Mouse (Mus musculus): ENCODE measurements around the gene Lsm12. TPM values are rescaled to one million over a fixed set of nuclear protein-coding genes. Genes with fewer than 3 reads are reported as not detected.

Lsm12 gene
- polyA plus RNA-seq, 1 experiment from 2014 or later, result 77.5 TPM

DNA sequence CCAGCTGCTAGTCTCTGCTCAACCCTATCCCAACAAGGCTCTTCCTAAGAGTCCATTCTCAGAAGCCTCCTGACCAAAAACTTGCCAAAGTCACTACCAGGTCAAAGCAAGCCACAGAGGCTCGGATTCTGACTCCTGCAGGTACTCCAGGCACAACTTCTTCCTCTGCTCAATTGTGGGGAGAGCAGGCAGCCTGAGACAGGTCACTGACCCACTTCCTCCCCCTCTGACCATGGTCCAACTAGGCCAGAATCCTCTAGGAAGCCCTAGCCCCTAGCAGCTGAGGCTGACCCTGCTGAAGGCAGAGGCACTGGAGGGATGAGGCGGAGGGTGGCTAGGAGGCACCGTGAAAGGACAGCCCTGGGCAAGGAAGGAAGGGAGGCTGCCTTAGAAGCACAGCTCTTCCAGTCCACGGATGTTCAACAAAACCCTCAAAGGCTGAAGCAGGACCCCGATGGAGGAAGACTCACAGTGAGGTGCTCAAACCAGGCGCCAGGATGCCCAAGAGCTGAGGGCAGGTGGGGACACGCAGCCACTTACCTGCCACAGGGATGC is 32.9 kb upstream of the Lsm12 start:
- no peak for ATAC-seq (ENCODE audit: low read depth)
- Histone ChIP-seq H3K9me3 (ENCODE audit: control insufficient read depth, low read length) (no peaks in the 10 kb centered on the region), H3K4me2 (ENCODE audit: low read depth, low read length) (peak overlapping the region; percentile 47), H3K4me1 (ENCODE audit: control insufficient read depth, insufficient read depth, low read length) (peaks cover 47% of the 10 kb centered on the region), H3K27me3 (ENCODE audit: control insufficient read depth, insufficient read depth, low read length) (no peaks in the 10 kb centered on the region), H3K9ac (replicated peaks; ENCODE audit: low read depth, low read length) (peak overlapping the region; percentile 46), H3K36me3 (ENCODE audit: control insufficient read depth, insufficient read depth, low read length) (0 out of 2 replicates have a peak, but pooled peaks cover 3% of the 10 kb centered on the region), H3K27ac (ENCODE audit: low read depth, low read length) (peak overlapping the region; percentile 64), H3K4me3 (ENCODE audit: low read depth, low read length) (no peak overlapping the region)
- 77% methylated on average over 7 of the region's 7 CpGs for WGBS

DNA sequence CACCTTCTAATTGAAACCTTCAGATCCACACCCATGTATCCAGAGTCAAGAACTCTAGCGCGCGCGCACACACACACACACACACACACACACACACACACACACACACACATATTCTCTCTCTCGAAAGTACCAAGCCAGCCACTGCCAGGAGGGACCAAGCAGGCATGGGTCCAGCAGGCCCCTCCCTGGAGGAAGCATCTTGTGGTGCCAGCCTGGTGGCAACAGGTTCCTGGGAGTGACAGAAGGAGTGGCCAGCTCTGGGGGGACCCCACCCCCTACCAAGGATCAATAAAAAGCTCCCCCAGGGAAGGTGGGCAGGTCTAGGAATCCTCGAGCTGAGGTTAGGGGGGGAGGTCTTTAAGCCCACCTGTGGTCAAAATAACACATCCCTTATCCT is 32.3 kb upstream of the Lsm12 start:
- Histone ChIP-seq H3K27ac (ENCODE audit: low read depth, low read length) (no peak overlapping the region), H3K36me3 (ENCODE audit: control insufficient read depth, insufficient read depth, low read length) (0 out of 2 replicates have a peak, but pooled peaks cover 3% of the 10 kb centered on the region), H3K4me1 (ENCODE audit: control insufficient read depth, insufficient read depth, low read length) (peaks cover 47% of the 10 kb centered on the region), H3K27me3 (ENCODE audit: control insufficient read depth, insufficient read depth, low read length) (no peaks in the 10 kb centered on the region), H3K9ac (replicated peaks; ENCODE audit: low read depth, low read length) (no peak overlapping the region; the same call in 1 of the 2 replicates), H3K4me2 (ENCODE audit: low read depth, low read length) (no peak overlapping the region), H3K9me3 (ENCODE audit: control insufficient read depth, low read length) (no peaks in the 10 kb centered on the region), H3K4me3 (ENCODE audit: low read depth, low read length) (no peak overlapping the region)
- 76% methylated on average over 6 of the region's 6 CpGs for WGBS
- no peak for ATAC-seq (ENCODE audit: low read depth)

DNA sequence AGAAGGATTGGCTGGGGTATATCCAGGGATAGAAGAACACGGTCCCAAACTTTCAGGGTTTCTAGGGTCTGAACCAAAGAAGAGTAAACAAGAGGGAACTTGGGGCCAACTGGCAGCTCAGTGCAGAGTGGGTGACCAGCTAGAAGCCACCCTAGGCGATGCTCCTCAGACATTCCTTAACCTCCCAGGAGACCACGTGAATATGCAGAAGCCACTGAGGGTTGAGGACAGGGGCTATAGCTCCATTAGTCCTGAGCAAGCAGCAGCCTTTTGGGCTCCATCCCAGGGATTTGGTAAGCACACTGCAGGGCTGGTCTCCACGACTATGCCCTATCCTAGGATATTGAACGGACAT is 31.8 kb upstream of the Lsm12 start:
- WGBS, result 58% methylated on average over 5 of the region's 5 CpGs
- H3K9ac ChIP-seq (replicated peaks; ENCODE audit: low read depth, low read length), result no peak overlapping the region
- 0 out of 2 replicates have a peak, but pooled peaks cover 3% of the 10 kb centered on the region for H3K36me3 ChIP-seq (ENCODE audit: control insufficient read depth, insufficient read depth, low read length)
- H3K9me3 ChIP-seq (ENCODE audit: control insufficient read depth, low read length), result no peaks in the 10 kb centered on the region
- 0 out of 2 replicates have a peak overlapping the region, but pooled peaks have one; percentile 22 for H3K27ac ChIP-seq (ENCODE audit: low read depth, low read length)
- H3K27me3 ChIP-seq (ENCODE audit: control insufficient read depth, insufficient read depth, low read length), result no peaks in the 10 kb centered on the region
- peaks cover 47% of the 10 kb centered on the region for H3K4me1 ChIP-seq (ENCODE audit: control insufficient read depth, insufficient read depth, low read length)
- H3K4me3 ChIP-seq (ENCODE audit: low read depth, low read length), result no peak overlapping the region
- H3K4me2 ChIP-seq (ENCODE audit: low read depth, low read length), result no peak overlapping the region; the same call in 1 of the 2 replicates
- ATAC-seq (ENCODE audit: low read depth), result no peak

DNA sequence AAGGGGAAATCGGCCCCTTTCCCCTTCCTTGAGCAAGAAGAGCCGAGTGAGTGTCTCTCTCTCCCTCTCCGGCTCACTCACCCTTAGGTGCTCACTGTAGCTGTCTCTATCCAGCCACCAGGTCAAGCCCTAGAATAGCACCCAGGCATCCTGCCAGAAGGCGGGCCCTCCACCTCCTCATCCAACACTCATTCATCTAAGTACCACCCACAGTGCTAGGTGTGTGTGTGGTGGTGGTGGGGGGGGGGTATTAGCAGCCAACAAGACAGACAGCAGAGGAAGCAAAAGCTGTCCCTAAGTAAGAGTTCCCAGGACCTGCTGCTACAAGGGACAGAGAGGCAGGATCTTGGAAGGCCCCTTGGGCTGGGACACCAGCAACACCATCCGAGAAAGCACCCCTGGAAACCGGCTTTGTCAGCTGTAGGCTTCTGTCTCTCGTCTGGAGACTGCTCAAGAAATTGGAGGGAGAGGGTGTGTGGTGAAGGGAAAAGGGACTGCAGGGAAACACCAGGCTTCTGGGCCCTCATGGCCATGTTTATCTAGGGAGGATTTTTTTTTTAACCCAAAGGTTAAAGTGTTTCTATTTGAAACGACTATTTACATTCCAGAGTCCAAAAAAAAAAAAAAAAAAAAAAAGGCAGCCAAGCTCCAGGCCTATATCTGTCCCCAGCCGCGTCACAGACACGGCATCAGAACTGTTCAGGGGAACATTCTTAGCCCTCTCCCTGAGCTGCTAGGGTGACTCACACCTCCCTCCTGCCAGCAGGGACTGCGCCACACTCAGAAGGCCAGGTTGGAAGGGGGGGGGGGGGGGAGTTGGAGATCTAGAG is 31.2 kb upstream of the Lsm12 start:
- ATAC-seq (ENCODE audit: low read depth), result no peak
- H3K36me3 ChIP-seq (ENCODE audit: control insufficient read depth, insufficient read depth, low read length), result 0 out of 2 replicates have a peak, but pooled peaks cover 3% of the 10 kb centered on the region
- H3K9me3 ChIP-seq (ENCODE audit: control insufficient read depth, low read length), result no peaks in the 10 kb centered on the region
- 47% methylated on average over 12 of the region's 12 CpGs for WGBS
- no peaks in the 10 kb centered on the region for H3K27me3 ChIP-seq (ENCODE audit: control insufficient read depth, insufficient read depth, low read length)
- no peak overlapping the region; the same call in 1 of the 2 replicates for H3K4me2 ChIP-seq (ENCODE audit: low read depth, low read length)
- no peak overlapping the region for H3K9ac ChIP-seq (replicated peaks; ENCODE audit: low read depth, low read length)
- H3K4me3 ChIP-seq (ENCODE audit: low read depth, low read length), result no peak overlapping the region
- H3K27ac ChIP-seq (ENCODE audit: low read depth, low read length), result no peak overlapping the region
- peaks cover 49% of the 10 kb centered on the region for H3K4me1 ChIP-seq (ENCODE audit: control insufficient read depth, insufficient read depth, low read length)

DNA sequence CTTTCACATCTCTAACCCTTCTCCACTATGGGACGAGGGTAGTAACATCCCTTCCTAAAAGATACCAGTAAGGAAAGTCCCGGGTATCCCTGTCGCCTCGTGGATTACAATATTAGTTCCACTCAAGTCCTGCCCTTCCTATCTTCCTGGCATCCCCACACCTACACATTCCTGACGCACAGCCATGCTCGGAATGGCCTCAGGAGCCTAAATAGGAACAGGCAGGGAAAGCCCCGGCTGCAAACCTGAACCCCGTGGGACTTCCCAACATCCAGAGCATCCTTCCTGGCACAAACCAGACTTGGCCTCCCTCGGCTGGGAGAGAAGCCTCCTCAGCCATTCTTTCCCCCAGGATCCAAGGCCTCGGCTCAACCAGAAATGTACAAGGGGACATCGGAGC is 30.4 kb upstream of the Lsm12 start:
- Histone ChIP-seq H3K4me1 (ENCODE audit: control insufficient read depth, insufficient read depth, low read length) (peaks cover 49% of the 10 kb centered on the region), H3K4me2 (ENCODE audit: low read depth, low read length) (no peak overlapping the region), H3K27me3 (ENCODE audit: control insufficient read depth, insufficient read depth, low read length) (no peaks in the 10 kb centered on the region), H3K9ac (replicated peaks; ENCODE audit: low read depth, low read length) (no peak overlapping the region), H3K36me3 (ENCODE audit: control insufficient read depth, insufficient read depth, low read length) (0 out of 2 replicates have a peak, but pooled peaks cover 3% of the 10 kb centered on the region), H3K27ac (ENCODE audit: low read depth, low read length) (no peak overlapping the region), H3K9me3 (ENCODE audit: control insufficient read depth, low read length) (no peaks in the 10 kb centered on the region), H3K4me3 (ENCODE audit: low read depth, low read length) (no peak overlapping the region)
- WGBS, result 74% methylated on average over 11 of the region's 11 CpGs
- ATAC-seq (ENCODE audit: low read depth), result no peak

DNA sequence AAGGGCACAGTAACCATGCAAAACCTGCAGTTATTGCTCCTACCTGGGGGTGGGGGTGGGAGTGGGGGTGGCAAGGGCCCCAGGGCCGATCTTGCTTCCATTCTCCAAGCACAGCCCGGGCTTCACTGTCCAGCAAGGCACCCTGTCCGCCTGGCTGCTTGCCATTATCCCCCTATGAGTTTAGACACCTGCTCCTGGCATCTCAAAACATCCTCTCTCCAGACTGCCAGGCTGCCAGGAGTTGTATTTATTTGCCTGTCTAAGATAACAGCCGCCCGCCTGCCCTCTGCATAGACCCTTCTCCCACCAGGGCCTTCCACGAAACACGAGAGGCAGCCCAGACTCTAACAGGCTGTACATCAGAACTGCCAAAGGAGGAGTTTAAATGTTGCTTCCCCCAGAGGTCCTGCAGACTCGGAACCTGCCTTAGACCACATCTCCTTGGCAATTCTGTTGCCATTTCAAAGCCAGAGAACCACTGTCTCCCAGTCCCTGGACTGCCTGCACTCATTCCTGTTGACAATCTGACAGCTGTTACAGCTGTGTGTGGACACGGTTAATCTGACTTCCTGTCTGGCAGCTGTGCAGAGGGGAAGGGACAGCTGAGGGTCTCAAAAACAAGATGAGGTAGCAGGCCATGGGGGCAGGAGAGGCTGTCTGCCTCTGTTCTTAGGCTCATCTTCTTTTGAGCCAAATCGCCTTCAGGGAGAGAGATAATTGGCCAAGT is 29.5 kb upstream of the Lsm12 start:
- WGBS, result 49% methylated on average over 10 of the region's 10 CpGs
- H3K9me3 ChIP-seq (ENCODE audit: control insufficient read depth, low read length), result no peaks in the 10 kb centered on the region
- H3K4me2 ChIP-seq (ENCODE audit: low read depth, low read length), result no peak overlapping the region
- H3K27ac ChIP-seq (ENCODE audit: low read depth, low read length), result no peak overlapping the region; the same call in 1 of the 2 replicates
- no peak overlapping the region for H3K4me3 ChIP-seq (ENCODE audit: low read depth, low read length)
- peaks cover 44% of the 10 kb centered on the region for H3K4me1 ChIP-seq (ENCODE audit: control insufficient read depth, insufficient read depth, low read length)
- H3K9ac ChIP-seq (replicated peaks; ENCODE audit: low read depth, low read length), result no peak overlapping the region
- no peak for ATAC-seq (ENCODE audit: low read depth)
- no peaks in the 10 kb centered on the region for H3K36me3 ChIP-seq (ENCODE audit: control insufficient read depth, insufficient read depth, low read length)
- no peaks in the 10 kb centered on the region for H3K27me3 ChIP-seq (ENCODE audit: control insufficient read depth, insufficient read depth, low read length)

DNA sequence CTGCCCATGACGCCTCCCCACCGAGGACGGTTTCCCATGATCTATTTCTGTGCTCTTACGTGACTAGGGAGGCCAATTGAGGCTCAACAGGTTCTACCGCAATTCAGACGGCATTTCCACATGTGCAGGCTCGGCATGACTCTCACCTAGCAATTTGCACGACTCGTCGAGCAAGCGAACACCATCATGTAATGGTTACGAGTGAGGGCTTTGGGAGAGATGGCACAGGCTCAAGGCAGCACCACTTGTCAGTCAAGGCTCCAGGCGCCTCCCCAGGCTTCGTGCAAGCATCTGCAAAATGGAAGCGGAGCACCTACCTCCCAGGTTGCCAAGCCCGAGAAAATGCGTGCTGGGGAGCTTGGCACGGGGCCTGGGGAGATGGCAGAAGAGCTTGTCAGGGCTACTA is 26.8 kb upstream of the Lsm12 start:
- WGBS, result 54% methylated on average over 18 of the region's 18 CpGs
- Histone ChIP-seq H3K4me1 (ENCODE audit: control insufficient read depth, insufficient read depth, low read length) (peaks cover 35% of the 10 kb centered on the region), H3K9ac (replicated peaks; ENCODE audit: low read depth, low read length) (no peak overlapping the region), H3K27ac (ENCODE audit: low read depth, low read length) (no peak overlapping the region), H3K9me3 (ENCODE audit: control insufficient read depth, low read length) (no peaks in the 10 kb centered on the region), H3K27me3 (ENCODE audit: control insufficient read depth, insufficient read depth, low read length) (no peaks in the 10 kb centered on the region), H3K36me3 (ENCODE audit: control insufficient read depth, insufficient read depth, low read length) (no peaks in the 10 kb centered on the region), H3K4me2 (ENCODE audit: low read depth, low read length) (no peak overlapping the region), H3K4me3 (ENCODE audit: low read depth, low read length) (no peak overlapping the region)
- ATAC-seq (ENCODE audit: low read depth), result no peak

DNA sequence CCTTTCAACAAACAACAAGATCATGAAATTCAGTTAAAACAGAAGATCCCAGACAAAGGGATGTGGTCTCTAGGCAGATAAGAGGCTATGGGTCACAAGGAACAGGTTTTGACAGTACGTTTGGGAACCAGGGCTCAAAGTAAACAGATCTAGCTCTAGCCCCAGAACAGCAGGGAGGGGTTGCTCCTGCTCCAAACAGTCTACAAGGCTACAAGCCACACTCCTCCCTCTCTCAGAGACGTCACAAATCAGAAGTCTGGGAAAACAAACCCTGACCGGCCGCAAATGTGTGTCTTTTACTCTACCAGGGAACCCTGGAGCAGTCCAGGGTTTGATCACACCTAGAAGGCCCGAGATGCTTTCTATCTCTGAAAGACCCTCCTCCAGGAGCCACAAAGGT is 25.9 kb upstream of the Lsm12 start:
- Histone ChIP-seq H3K9me3 (ENCODE audit: control insufficient read depth, low read length) (no peaks in the 10 kb centered on the region), H3K4me3 (ENCODE audit: low read depth, low read length) (no peak overlapping the region), H3K4me1 (ENCODE audit: control insufficient read depth, insufficient read depth, low read length) (peaks cover 28% of the 10 kb centered on the region), H3K27ac (ENCODE audit: low read depth, low read length) (no peak overlapping the region), H3K9ac (replicated peaks; ENCODE audit: low read depth, low read length) (peak overlapping the region; percentile 16; the same call in 1 of the 2 replicates), H3K36me3 (ENCODE audit: control insufficient read depth, insufficient read depth, low read length) (peaks cover 7% of the 10 kb centered on the region), H3K4me2 (ENCODE audit: low read depth, low read length) (no peak overlapping the region), H3K27me3 (ENCODE audit: control insufficient read depth, insufficient read depth, low read length) (no peaks in the 10 kb centered on the region)
- 71% methylated on average over 5 of the region's 5 CpGs for WGBS
- no peak for ATAC-seq (ENCODE audit: low read depth)

DNA sequence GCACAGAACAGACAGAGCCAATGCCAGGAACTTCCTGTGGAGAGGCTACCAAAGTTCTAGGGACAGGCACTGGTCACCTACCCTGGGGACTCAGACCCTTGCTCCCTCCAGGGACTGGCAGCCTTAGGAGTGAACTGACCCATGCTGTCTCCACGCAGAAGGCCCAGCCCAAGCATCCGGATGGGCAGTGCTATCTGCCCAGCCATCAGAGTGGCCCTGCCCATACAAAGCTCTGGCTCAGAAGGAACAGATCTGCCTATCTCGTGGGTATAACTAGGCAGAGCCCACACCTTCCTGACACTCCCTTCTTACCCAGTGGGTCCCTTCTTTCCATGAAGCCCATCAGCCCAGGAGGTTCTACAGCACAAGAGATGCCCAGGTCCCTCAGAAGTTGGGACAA is 25.1 kb upstream of the Lsm12 start:
- no peak for ATAC-seq (ENCODE audit: low read depth)
- H3K9ac ChIP-seq (replicated peaks; ENCODE audit: low read depth, low read length), result no peak overlapping the region
- H3K36me3 ChIP-seq (ENCODE audit: control insufficient read depth, insufficient read depth, low read length), result peaks cover 11% of the 10 kb centered on the region
- H3K4me1 ChIP-seq (ENCODE audit: control insufficient read depth, insufficient read depth, low read length), result peaks cover 25% of the 10 kb centered on the region
- no peaks in the 10 kb centered on the region for H3K9me3 ChIP-seq (ENCODE audit: control insufficient read depth, low read length)
- WGBS, result 73% methylated on average over 3 of the region's 3 CpGs
- H3K27me3 ChIP-seq (ENCODE audit: control insufficient read depth, insufficient read depth, low read length), result no peaks in the 10 kb centered on the region
- H3K4me3 ChIP-seq (ENCODE audit: low read depth, low read length), result no peak overlapping the region
- no peak overlapping the region for H3K27ac ChIP-seq (ENCODE audit: low read depth, low read length)
- no peak overlapping the region for H3K4me2 ChIP-seq (ENCODE audit: low read depth, low read length)

Measured in neural tube, embryonic 14.5 days (tissue).